Mouse (Mus musculus) kidney, adult 2 months (tissue): ENCODE measurements around the gene Ccdc85c. TPM values are rescaled to one million over a fixed set of nuclear protein-coding genes. Genes with fewer than 3 reads are reported as not detected.

Experiments
- DNase-seq: peaks from one replicate; pipeline ENCODE4 v3.0.0; 2021
- H3K27ac ChIP-seq: fragments of 200-500 bp; 2 replicates; pipeline ENCODE4 v1.5.1; 2012; ENCODE audit warnings: low read depth, low read length, control low read depth, inconsistent platforms; ENCODE audit not compliant: insufficient read depth
- H3K27me3 ChIP-seq: fragments of 200-500 bp; replicated peaks from 2 replicates; pipeline ENCODE4 v1.6.1; 2012; ENCODE audit warnings: mild to moderate bottlenecking, moderate library complexity, low read length, inconsistent platforms; ENCODE audit not compliant: control insufficient read depth, insufficient read depth
- H3K36me3 ChIP-seq: fragments of 200-500 bp; 2 replicates; pipeline ENCODE4 v1.6.1; 2012; ENCODE audit warnings: mild to moderate bottlenecking, moderate library complexity, low read length, inconsistent platforms; ENCODE audit not compliant: control insufficient read depth, insufficient read depth
- H3K4me1 ChIP-seq: fragments of 200-500 bp; 2 replicates; pipeline ENCODE4 v1.6.1; 2011; ENCODE audit warnings: low read length; ENCODE audit not compliant: control insufficient read depth, insufficient read depth
- H3K4me3 ChIP-seq: fragments of 200-500 bp; 2 replicates; pipeline ENCODE4 v1.5.1; 2011; ENCODE audit warnings: mild to moderate bottlenecking, low read depth, low read length, control low read depth; ENCODE audit not compliant: insufficient read depth
- CTCF ChIP-seq: fragments of 200-500 bp; conservative IDR thresholded peaks from 2 replicates; pipeline ENCODE4 v1.5.1; 2011; ENCODE audit warnings: low read depth, mild to moderate bottlenecking, control low read depth, low read length, moderate library complexity, mixed read lengths; ENCODE audit not compliant: insufficient read depth, insufficient read length
- POLR2A ChIP-seq: fragments of 200-500 bp; IDR thresholded peaks from one replicate; pipeline ENCODE4 v1.6.1; 2011; ENCODE audit warnings: low read depth, low read length, control low read depth
- WGBS: fragments of 180-500 bp; shearing (Covaris S2); methylation state at CpG from one replicate; pipeline ENCODE4 v1.1.7; 2018; 5-methylcytosine and 5-hydroxymethylcytosine counted together
- polyA plus RNA-seq: library from polyadenylated mRNA; depleted of rRNA; stranded (reverse); fragments of >200 nt; gene quantifications from 2 replicates; pipeline ENCODE4 v1.2.3, GENCODE M21; 2012

Gene Ccdc85c
- polyA plus RNA-seq, 1 experiment = 15.7 TPM

DNA sequence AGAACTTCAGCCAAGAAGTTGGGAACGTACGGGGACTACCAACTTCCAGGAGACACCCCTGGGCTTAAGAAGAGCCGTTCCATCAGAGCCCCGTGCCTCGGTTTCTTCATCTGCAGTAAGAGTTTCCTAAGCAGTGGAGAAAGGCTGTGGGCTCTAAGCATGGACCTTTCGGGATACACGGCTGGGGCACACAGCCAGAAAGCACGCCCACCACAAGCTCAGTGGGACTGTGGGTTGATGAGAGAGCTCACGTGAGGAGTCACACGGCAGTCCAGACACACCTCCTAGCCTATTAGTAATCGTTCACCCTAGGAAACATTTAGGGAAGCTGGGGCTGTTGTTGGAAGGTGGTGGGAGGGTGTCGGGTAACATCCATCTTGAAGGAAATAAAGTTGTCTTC, 22.2 kb downstream of the Ccdc85c start:
- Histone ChIP-seq H3K4me3 (no peak overlapping the region), H3K27me3 (no peaks in the 10 kb centered on the region), H3K36me3 (no peaks in the 10 kb centered on the region), H3K4me1 (peaks cover 63% of the 10 kb centered on the region), H3K27ac (no peak overlapping the region)
- no peak for DNase-seq
- TF ChIP-seq POLR2A (no peak), CTCF (no peak)
- WGBS = 68% methylated on average over 12 of the region's 12 CpGs

DNA sequence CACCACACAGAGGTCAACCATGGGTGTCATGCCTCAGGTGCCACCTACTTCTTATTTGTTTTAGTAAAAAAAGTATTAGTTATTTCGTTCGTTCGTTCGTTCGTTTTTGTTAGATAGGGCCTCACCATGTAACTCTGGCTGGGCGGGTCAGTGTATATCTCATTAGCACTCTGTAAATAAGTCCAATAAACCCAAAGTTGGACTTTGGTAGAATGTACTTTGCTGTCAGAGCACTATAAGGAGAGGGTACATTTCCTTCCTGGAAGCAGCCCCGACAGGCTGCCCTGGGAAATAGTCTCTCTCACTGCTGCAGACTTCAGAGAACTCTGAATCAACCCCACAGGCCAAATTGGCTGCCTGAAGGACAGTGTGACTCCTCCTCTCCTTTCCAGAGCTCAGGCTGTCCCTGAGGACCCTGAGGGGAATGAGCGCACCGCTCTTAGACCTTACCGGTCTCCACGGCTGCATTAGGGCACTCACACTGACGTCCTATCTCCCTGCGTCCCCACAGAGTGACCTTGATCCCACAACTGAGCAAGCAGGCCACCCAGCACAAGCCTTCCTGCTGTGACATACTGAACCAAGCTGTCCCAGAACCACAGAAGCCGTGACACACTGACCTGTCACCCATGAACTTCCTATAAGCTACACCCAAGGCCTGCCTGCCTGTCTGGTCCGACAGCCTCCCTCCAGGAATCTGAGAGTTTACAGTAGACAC, 23.2 kb downstream of the Ccdc85c start:
- H3K36me3 ChIP-seq = no peaks in the 10 kb centered on the region
- H3K27ac ChIP-seq = 0 out of 2 replicates have a peak overlapping the region, but pooled peaks have one; percentile 4
- H3K4me1 ChIP-seq = peaks cover 70% of the 10 kb centered on the region
- WGBS = 53% methylated on average over 15 of the region's 15 CpGs
- TF ChIP-seq POLR2A (no peak), CTCF (no peak)
- no peaks in the 10 kb centered on the region for H3K27me3 ChIP-seq
- DNase-seq = no peak
- no peak overlapping the region for H3K4me3 ChIP-seq

DNA sequence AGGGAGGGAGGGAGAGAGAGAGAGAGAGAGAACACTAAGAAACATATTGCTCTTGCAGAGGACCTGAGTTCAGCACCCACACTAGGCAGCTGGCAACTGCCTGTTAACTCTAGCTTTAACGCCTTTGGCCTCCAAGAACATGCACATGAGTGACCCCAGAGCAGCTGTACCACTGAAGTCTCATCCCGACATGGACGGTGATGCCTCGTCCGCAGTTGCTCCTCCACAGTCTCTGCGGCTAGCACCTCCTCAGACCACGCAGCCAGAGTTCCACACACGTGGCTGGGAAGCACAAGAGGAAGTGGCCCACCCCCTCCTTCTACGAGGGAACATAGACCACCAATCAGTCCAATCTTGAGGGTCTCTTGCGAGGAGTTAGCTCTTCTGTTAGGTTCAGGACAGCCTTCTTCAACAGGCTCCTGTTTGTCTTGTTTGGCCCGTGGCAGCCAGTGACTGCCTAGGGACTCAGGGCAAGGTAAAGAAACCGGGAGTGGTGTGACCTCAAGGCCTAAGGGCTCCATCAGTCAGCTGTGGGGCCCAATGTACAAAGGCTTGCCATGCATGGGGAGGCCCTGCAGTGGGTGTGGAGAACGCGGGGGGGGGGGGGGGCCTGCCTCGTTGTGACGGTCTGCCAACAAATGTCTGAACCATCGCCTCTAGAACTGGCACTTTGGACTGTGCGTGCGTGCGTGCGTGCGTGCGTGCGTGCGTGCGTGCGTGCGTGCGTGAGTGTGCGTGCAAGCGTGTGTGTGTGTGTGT, 24.0 kb downstream of the Ccdc85c start:
- no peaks in the 10 kb centered on the region for H3K36me3 ChIP-seq
- DNase-seq = no peak
- H3K27ac ChIP-seq = no peak overlapping the region
- no peak overlapping the region for H3K4me3 ChIP-seq
- H3K4me1 ChIP-seq = peaks cover 69% of the 10 kb centered on the region
- no peaks in the 10 kb centered on the region for H3K27me3 ChIP-seq
- WGBS = 65% methylated on average over 31 of the region's 31 CpGs
- TF ChIP-seq POLR2A = no peak
- no peak for TF ChIP-seq CTCF

DNA sequence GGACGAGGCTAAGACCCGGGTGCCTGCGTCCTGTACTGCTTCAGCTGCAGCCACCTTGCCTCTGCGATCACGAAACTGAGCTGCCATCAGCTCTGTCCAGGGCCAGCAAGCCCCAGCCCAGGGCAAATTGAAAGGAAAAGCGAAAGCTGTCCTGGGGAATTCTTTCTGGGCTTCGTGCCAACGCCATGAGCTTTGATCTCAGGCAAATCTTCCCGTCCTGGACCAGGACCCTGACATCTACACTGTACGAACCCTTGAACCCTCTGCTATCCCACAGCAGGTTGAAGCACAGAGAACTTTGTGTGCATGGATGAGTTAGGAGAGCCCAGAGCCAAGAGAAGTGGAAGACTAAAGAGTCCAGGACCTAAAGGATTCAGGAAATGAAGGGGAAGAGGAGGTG, 25.7 kb downstream of the Ccdc85c start:
- no peak overlapping the region for H3K4me3 ChIP-seq

DNA sequence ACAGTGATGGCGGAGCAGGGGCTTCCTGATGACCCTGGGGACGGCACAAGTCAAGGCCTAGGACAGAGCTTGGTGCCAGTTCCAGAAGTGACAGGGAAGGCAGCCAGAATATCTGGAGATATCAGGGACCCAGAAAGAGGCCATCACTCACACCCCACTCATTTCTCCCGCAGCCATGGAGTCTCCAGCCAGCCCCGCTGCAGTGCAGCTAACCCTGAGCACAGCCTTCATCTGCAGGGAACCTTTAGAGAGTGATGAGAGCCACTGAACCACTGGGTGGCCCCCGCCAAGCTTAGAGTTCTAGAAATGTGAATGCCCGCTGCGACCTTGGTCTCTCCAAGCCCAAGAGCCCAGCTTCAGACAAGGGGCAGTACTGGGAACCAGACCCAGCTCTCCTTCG, 26.2 kb downstream of the Ccdc85c start:
- Histone ChIP-seq H3K27me3 (no peaks in the 10 kb centered on the region), H3K36me3 (no peaks in the 10 kb centered on the region), H3K27ac (peak overlapping the region; percentile 28), H3K4me3 (no peak overlapping the region), H3K4me1 (peaks cover 75% of the 10 kb centered on the region)
- DNase-seq = no peak
- TF ChIP-seq CTCF = no peak
- WGBS = 84% methylated on average over 8 of the region's 8 CpGs

More for the DNA sequence above, 25.7 kb downstream of the Ccdc85c start:
- TF ChIP-seq CTCF (no peak), POLR2A (no peak)
- DNase-seq = peak; percentile 96
- WGBS = 18% methylated on average over 10 of the region's 10 CpGs
- Histone ChIP-seq H3K27ac (peak overlapping the region; percentile 28; the same call in 1 of the 2 replicates), H3K36me3 (no peaks in the 10 kb centered on the region), H3K4me1 (peaks cover 70% of the 10 kb centered on the region), H3K27me3 (no peaks in the 10 kb centered on the region)

DNA sequence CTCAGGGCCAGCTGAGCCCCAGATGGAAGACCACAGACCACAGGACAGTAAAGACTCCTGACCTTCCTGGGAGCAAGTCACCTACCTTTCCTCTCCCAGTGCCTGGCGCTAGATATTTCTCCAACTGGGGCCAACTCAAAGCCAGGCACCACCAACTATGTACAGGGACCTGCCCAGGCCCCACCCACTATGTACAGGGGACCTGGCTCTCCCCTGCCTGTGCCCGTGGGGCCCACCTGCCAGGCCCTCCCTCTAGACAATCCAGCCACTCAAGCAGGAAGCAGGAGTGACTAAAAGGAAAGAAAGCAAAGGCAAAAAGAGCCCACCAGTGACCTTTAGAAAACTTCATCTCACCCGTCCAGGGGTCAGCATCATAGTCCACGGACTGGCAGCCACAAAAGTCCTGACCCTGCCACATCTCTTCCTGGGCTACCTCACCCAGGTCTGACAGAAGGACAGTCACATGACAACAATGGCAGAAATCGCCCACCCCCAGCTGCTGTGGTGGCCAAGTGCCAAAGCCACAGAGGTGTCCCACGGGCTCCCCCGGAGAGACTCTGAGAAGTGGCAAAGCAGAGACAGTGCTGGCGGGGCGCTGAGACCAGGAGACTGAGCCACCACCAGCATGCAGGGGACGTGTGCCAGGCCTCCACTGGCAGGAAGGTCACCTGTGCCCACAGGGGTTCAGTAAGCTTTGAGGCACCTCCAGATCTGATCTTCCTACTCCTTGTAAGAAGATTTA, 28.3 kb downstream of the Ccdc85c start:
- H3K27ac ChIP-seq = no peak overlapping the region
- H3K4me1 ChIP-seq = peaks cover 76% of the 10 kb centered on the region

More for the DNA sequence above, 28.3 kb downstream of the Ccdc85c start:
- 50% methylated on average over 10 of the region's 10 CpGs for WGBS
- H3K36me3 ChIP-seq = no peaks in the 10 kb centered on the region
- TF ChIP-seq CTCF = no peak
- no peak for TF ChIP-seq POLR2A
- H3K27me3 ChIP-seq = no peaks in the 10 kb centered on the region
- peak; percentile 49 for DNase-seq
- no peak overlapping the region for H3K4me3 ChIP-seq
